Mouse (Mus musculus) CD4-positive, CD25-positive, alpha-beta regulatory T cell, adult 9 weeks (primary cell): ENCODE data around the gene St8sia1. TPM values are rescaled to one million over a fixed set of nuclear protein-coding genes. Genes with fewer than 3 reads are reported as not detected.

Experiments
- polyA plus RNA-seq: library from polyadenylated mRNA; unstranded; fragments of 100-300 nt; shearing (Covaris generic); gene quantifications from one replicate; pipeline ENCODE4 v1.2.1, GENCODE M21; 2017

St8sia1 gene
- 15.1 TPM for polyA plus RNA-seq

DNA sequence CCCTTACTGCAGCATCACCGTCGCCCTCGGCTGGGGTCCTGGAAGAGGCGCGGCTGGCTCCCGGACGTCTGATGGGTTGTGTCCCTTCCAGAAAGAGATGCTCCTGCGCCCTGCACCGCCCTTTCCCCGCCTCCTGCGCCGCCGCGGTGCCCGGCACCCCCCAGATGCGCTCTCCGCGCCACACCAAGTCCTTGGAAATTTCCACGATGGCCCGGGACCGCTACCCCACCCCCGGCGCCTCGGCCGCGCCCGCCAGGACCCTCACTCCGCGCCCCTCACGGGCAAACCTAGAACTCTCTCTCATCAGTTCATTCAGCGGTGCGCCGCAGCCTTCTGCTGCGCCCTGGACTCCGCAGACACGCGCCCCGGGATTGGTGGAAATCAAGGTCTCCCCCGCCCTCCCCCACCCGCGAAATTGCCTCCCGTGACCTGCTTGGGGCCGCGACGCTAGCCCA, at the start of gene St8sia1:
Gene St8sia1 (minus strand): TSS at position 377 of the 455 bp plus-strand sequence.

DNA sequence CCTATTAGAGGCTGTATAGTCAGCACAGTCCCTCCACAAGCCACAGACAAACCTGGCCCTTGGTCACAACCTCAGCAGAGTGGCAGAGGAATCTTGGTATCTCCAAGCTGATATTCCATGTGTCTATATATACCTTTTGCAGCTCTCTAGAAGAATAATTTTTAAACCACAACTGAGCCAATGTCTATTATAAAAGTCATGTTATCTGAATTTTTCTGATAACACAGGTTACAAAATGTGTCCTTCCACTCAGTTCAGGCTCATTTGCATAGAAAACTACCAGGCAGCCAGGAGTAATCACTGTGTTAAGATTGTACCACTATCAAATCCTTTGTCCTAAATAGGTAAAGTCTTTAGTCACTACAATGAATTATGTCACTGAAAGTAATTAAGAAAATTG, 159.8 kb downstream of the St8sia1 start, which contains the start of gene Sult6b2:
Gene Sult6b2 (minus strand): TSS at position 101 of the 400 bp plus-strand sequence.

Other genes starting within 250 kb of the St8sia1 start
- gene Cmas, start 207.8 kb downstream of the St8sia1 start, polyA plus RNA-seq: 8.0 TPM
- not detected for gene Sult6b2, start 159.9 kb downstream of the St8sia1 start, polyA plus RNA-seq
- 111 TPM for gene C2cd5, start 135.7 kb upstream of the St8sia1 start, polyA plus RNA-seq
- gene Etnk1, start 202.8 kb upstream of the St8sia1 start, polyA plus RNA-seq: 15.7 TPM